Mouse (Mus musculus): ENCODE results near the gene Gm20683.

DNA sequence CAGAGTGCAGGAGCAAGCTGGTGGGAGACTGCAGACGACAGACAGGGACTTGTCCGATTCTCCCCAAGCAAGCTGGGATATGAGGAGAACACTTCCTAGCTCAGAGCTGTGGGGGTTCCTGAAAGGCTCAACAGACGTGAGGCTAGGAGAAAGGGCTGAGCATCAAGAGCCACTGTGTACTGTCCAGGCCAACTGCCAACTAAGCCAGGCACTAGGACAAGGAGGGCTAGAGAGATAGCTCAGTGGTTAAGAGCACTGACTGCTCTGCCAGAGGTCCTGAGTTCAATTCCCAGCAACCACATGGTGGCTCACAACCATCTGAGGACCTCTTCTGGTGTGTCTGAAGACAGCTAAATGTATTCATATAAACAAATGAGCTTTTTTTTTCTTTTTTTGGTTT, 946 bp upstream of the Gm20683 start:
- no peak for TF ChIP-seq CTCF (IDR thresholded peaks at IDR 0.05; ENCODE audit: insufficient read depth, low read length)
- no peak for TF ChIP-seq POLR2A (IDR thresholded peaks at IDR 0.05; ENCODE audit: borderline replicate concordance, extremely low read depth, low read depth, low read length)
